Mouse (Mus musculus) limb, embryonic 14.5 days (tissue): ENCODE data around the gene Rbp7. TPM values are rescaled to one million over a fixed set of nuclear protein-coding genes. Genes with fewer than 3 reads are reported as not detected.
A peak's percentile ranks its signal among the peaks of the same experiment; 100 is the strongest.

ENCODE experiments used
- ATAC-seq: fragments of 200-750 bp; cut with Nextera tagmentation; 2 replicates; pipeline ENCODE4 v1.8.0; 2017; ENCODE audit warnings: low read depth, moderate number of reproducible peaks, moderate TSS enrichment; ENCODE audit not compliant: low FRiP score
- DNase-seq: peaks from one replicate; pipeline ENCODE4 v3.0.0-alpha.2; 2015; ENCODE audit warnings: low spot score
- H3K27ac ChIP-seq: fragments of 300-500 bp; sonication (generic); replicated peaks from 2 replicates; pipeline ENCODE4 v1.5.1; 2014; ENCODE audit warnings: low read depth, mild to moderate bottlenecking, low read length, moderate library complexity, mixed read lengths
- H3K27me3 ChIP-seq: fragments of 300-500 bp; sonication (generic); 2 replicates; pipeline ENCODE4 v1.6.1; 2014; ENCODE audit warnings: low read length, mixed read lengths; ENCODE audit not compliant: control insufficient read depth, insufficient read depth
- H3K36me3 ChIP-seq: fragments of 300-500 bp; sonication (generic); 2 replicates; pipeline ENCODE4 v1.6.1; 2014; ENCODE audit warnings: mild to moderate bottlenecking, low read length, moderate library complexity, mixed read lengths; ENCODE audit not compliant: control insufficient read depth, insufficient read depth
- H3K4me1 ChIP-seq: fragments of 300-500 bp; sonication (generic); 2 replicates; pipeline ENCODE4 v1.6.1; 2014; ENCODE audit warnings: antibody characterized with exemption, low read length, mixed read lengths; ENCODE audit not compliant: control insufficient read depth, insufficient read depth
- H3K4me2 ChIP-seq: fragments of 300-500 bp; sonication (generic); replicated peaks from 2 replicates; pipeline ENCODE4 v1.6.1; 2014; ENCODE audit warnings: low read depth, mild to moderate bottlenecking, low read length, moderate library complexity; ENCODE audit not compliant: severe bottlenecking
- H3K4me3 ChIP-seq: fragments of 300-500 bp; sonication (generic); replicated peaks from 2 replicates; pipeline ENCODE4 v1.5.1; 2014; ENCODE audit warnings: low read length
- H3K9ac ChIP-seq: fragments of 300-500 bp; sonication (generic); 2 replicates; pipeline ENCODE4 v1.6.1; 2014; ENCODE audit warnings: mild to moderate bottlenecking, low read depth, low read length, moderate library complexity; ENCODE audit not compliant: severe bottlenecking
- H3K9me3 ChIP-seq: fragments of 300-500 bp; sonication (generic); 2 replicates; pipeline ENCODE4 v1.6.1; 2016; ENCODE audit warnings: low read length; ENCODE audit not compliant: control insufficient read depth
- POLR2A ChIP-seq: fragments of 200-500 bp; IDR thresholded peaks from 2 replicates; pipeline ENCODE4 v1.8.0; 2012; ENCODE audit warnings: inconsistent platforms, mild to moderate bottlenecking, moderate library complexity, borderline replicate concordance; ENCODE audit not compliant: insufficient read depth, insufficient read length; ENCODE audit errors: extremely low read depth
- WGBS: fragments of 180-500 bp; shearing (Covaris S2); extraction: QIAGEN DNeasy Blood & Tissue Kit; methylation state at CpG from one replicate; pipeline ENCODE4 v1.1.7; 2014; 5-methylcytosine and 5-hydroxymethylcytosine counted together
- polyA plus RNA-seq, 2 experiments: library from polyadenylated mRNA; depleted of rRNA in 1 of 2; stranded (reverse) in 1 of 2; unstranded in 1 of 2; fragments of >200 nt; fragmentation: Nextera tagmentation in 1 of 2; extraction: Ambion mirVana in 1 of 2; gene quantifications; 2 replicates each; pipeline versions ENCODE4 v1.2.1 to v1.2.3; 2012 to 2014

Rbp7 gene
- polyA plus RNA-seq, 2 experiments = 0.11 to 0.89 TPM

DNA sequence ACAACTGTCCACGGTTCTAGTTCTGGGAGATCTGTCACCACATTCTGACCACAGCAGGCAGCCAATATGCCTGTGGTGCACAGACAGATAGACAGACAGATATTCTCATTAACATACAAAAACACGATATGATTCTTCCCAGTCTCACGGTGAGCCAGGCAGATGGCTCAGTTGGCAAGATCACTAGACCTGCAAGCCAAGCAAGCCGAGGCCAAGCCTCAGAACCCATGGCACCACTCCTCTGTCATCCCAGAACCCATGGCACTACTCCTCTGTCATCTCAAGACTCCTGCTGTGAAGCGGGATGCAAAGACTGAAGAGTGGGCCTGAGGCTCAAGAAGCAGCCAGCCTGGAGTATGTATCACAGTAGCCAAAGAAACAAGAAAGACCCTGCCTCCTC lies 25.2 kb downstream of the Rbp7 start:
- no peak for TF ChIP-seq POLR2A
- Histone ChIP-seq H3K27ac (no peak overlapping the region), H3K36me3 (no peaks in the 10 kb centered on the region), H3K9me3 (no peaks in the 10 kb centered on the region), H3K4me2 (no peak overlapping the region), H3K27me3 (no peaks in the 10 kb centered on the region), H3K9ac (no peak overlapping the region), H3K4me1 (0 out of 2 replicates have a peak, but pooled peaks cover under 1% of the 10 kb centered on the region), H3K4me3 (no peak overlapping the region)
- DNase-seq = no peak
- WGBS = 80% methylated on average over 5 of the region's 5 CpGs
- ATAC-seq = no peak

DNA sequence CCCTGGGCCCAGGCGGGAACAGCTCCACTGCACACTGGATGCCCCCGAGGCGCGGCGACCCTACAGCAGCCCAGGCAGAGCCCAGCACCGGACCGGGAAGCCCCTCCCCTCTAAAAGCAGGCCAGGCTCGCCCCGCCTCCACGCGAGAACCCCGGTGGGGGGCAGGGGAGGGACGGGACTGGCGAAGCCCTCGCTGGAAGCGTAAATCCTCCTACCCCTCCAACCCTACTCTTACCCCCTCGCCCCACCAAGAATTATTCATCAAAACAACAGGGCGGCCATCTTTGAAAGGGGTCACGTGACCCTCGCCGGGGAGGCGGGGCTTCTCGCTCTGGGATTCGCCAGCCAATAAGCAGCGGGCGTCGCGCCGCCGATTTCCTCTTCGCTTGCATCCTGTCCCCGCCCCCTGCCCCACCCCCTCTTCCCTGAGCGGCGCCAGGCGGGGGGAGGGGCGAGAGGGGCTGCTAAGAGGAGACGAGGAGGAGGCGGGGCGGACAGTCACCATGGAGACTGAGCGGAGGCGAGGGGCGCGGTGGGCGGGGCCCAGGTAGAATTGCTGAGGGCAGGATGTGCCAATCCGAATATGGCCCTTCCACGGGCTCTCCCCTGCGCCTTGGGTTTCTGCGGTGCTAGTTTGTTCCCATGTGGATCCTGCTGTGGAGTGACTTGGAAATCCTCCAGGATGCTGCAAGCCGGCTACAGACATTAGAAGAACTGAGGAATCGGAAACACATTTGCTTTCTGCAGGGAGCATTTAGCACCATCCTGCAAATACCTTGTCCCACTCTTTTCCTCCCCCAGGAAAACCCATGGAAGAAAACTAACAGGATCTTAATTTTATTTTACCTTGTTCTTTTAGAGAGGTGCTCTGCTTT lies 28.2 kb downstream of the Rbp7 start, which contains the start of gene Ube4b:
Gene Ube4b (minus strand): TSS at position 425 of the 875 bp plus-strand sequence.
- 0 out of 2 replicates have a peak, but pooled peaks cover 5% of the 10 kb centered on the region for H3K4me1 ChIP-seq
- peak within 1 kb of the TSS; percentile 90 for H3K9ac ChIP-seq
- peak within 1 kb of the TSS; percentile 98 for H3K27ac ChIP-seq
- H3K27me3 ChIP-seq = no peaks in the 10 kb centered on the region
- ATAC-seq (peak; percentile 94), DNase-seq (peak; percentile 100)
- peak within 1 kb of the TSS; percentile 80 for H3K4me2 ChIP-seq
- TF ChIP-seq POLR2A = 0 out of 2 replicates have a peak, but pooled peaks have one; percentile 36
- 3% methylated on average over 37 of the region's 50 CpGs for WGBS
- H3K9me3 ChIP-seq = no peaks in the 10 kb centered on the region
- peak within 1 kb of the TSS; percentile 100 for H3K4me3 ChIP-seq
- no peaks in the 10 kb centered on the region for H3K36me3 ChIP-seq

DNA sequence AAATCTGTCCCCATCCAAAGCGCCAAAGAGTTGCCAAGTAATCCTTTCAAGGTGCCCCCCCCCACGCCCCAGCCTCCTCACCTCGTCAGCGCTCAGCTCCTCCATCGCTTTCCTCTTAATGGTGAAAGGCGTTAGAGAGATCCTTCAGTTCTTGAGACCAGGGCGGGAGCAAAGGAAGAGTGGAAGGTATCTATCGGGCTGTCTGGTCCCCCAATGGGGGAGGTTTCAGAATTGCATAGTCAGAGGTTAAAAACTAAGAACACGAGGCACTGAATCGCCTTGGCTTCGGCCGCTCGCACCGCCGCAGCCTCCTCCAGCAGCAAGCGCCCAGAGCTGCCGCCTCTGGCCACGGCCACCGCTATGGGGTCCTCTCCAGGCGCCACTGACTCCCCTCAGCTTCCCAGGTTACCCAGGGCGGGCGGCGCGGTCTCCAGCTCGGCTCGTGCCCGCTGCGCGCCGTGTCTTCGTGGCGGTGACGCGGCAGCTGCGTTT lies 28.9 kb downstream of the Rbp7 start:
- Histone ChIP-seq H3K36me3 (no peaks in the 10 kb centered on the region), H3K9me3 (no peaks in the 10 kb centered on the region), H3K27me3 (no peaks in the 10 kb centered on the region), H3K4me1 (0 out of 2 replicates have a peak, but pooled peaks cover 5% of the 10 kb centered on the region), H3K4me2 (peak overlapping the region; percentile 80), H3K4me3 (peak overlapping the region; percentile 100), H3K9ac (peak overlapping the region; percentile 90), H3K27ac (peak overlapping the region; percentile 98)
- no peak for TF ChIP-seq POLR2A
- under 1% methylated on average over 28 of the region's 35 CpGs for WGBS
- ATAC-seq (0 out of 2 replicates have a peak, but pooled peaks have one; percentile 0), DNase-seq (peak; percentile 25)

DNA sequence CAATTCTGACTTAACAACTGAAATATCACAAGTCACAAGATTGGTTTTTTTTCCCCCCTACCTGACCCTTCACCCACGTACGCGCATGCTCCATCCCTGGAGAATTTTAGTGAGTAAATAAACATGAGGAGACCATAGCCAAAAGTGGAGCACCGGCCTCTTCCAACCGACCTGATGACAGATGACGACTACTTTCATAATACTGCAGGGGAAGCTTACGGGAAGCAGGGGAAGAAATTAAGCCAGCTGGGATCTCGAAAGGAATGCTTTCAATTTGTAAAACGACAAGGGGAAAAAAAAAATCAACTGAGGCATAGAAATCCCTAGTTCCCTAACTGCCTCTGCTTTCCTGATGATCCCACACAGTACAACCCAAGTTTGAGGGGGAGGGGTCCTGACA lies 30.0 kb downstream of the Rbp7 start:
- WGBS = under 1% methylated on average over 9 of the region's 9 CpGs
- no peaks in the 10 kb centered on the region for H3K27me3 ChIP-seq
- peak overlapping the region; percentile 100 for H3K4me3 ChIP-seq
- DNase-seq (no peak), ATAC-seq (no peak)
- no peaks in the 10 kb centered on the region for H3K9me3 ChIP-seq
- peaks cover 2% of the 10 kb centered on the region; the same call in 1 of the 2 replicates for H3K36me3 ChIP-seq
- no peak for TF ChIP-seq POLR2A
- H3K4me2 ChIP-seq = peak overlapping the region; percentile 80
- H3K9ac ChIP-seq = peak overlapping the region; percentile 90
- H3K4me1 ChIP-seq = 0 out of 2 replicates have a peak, but pooled peaks cover 5% of the 10 kb centered on the region
- no peak overlapping the region for H3K27ac ChIP-seq

- Histone ChIP-seq H3K27me3 (no peaks in the 10 kb centered on the region), H3K27ac (no peak overlapping the region), H3K4me1 (peaks cover 32% of the 10 kb centered on the region), H3K4me3 (no peak overlapping the region), H3K4me2 (no peak overlapping the region), H3K36me3 (peaks cover 2% of the 10 kb centered on the region; the same call in 1 of the 2 replicates), H3K9me3 (no peaks in the 10 kb centered on the region), H3K9ac (no peak overlapping the region)
- DNase-seq = no peak
- no peak for ATAC-seq
- TF ChIP-seq POLR2A = no peak
- WGBS = 64% methylated on average over 5 of the region's 5 CpGs
Observed at GRCm38 (mm10) chr4:149417854-149418365, 36.9 kb downstream of the Rbp7 start.
